Comparison of ENCODE assay signal across 9 mouse cellular contexts in genomic region chr10:72099156-72099812, GRCm38 (mm10).
DNase-seq lines count a peak whose midpoint lies in the region.
"Had no signal": no experiment of that assay in that cellular context is flagged by ENCODE, and none has a peak within 500 bp of the region (broad histone marks: within the 10 kb centered on the region; RNA-seq: fewer than 3 reads in every experiment).

No protein-coding gene starts in this region.

- DNase-seq in adrenal gland, adult 2 months, result peak; percentile 25
- no peak for DNase-seq in adrenal gland, postnatal 4 days (ENCODE audit: low spot score in 2 of 2)
- peak; percentile 3 to 13 for DNase-seq in left cerebral cortex, adult 9 months (ENCODE audit: low spot score in 2 of 2)
- no peak for DNase-seq in left cerebral cortex, adult 8-10 months (ENCODE audit: low spot score in 2 of 2)
- DNase-seq in kidney, postnatal 10 days, result peak; percentile 13
- peak; percentile 2 for DNase-seq in retina, postnatal 1 day
- no peak for DNase-seq in testis, postnatal 10 days (ENCODE audit: low spot score)
- no peak for DNase-seq in heart, adult 8-10 months (ENCODE audit: low spot score)
- DNase-seq: cerebellum, adult 18-20 months had no signal

Comparison
In these comparisons a context has a peak if more than half of its experiments do, and no peak if none do; other contexts are left out.
1. DNase-seq: peak in adrenal gland, adult 2 months (single experiment), left cerebral cortex, adult 9 months (2 of 2), kidney, postnatal 10 days (single experiment) and retina, postnatal 1 day (single experiment); none in adrenal gland, postnatal 4 days (0 of 2), left cerebral cortex, adult 8-10 months (0 of 2), testis, postnatal 10 days (single experiment) and heart, adult 8-10 months (single experiment).